Mouse (Mus musculus) induced T-regulatory cell, adult 2 months (primary cell): ENCODE measurements around the gene Pih1d1.
A peak's percentile ranks its signal among the peaks of the same experiment; 100 is the strongest.

Source experiments
- DNase-seq: peaks from one replicate; pipeline ENCODE4 v3.0.0-alpha.2; 2012; ENCODE audit warnings: low read depth

Pih1d1 gene

GRCm38 (mm10) chr7:45168656-45169055, 14.6 kb downstream of the Pih1d1 start:
- DNase-seq: no peak

GRCm38 (mm10) chr7:45169495-45169894, 15.4 kb downstream of the Pih1d1 start:
- peak; percentile 47 for DNase-seq

GRCm38 (mm10) chr7:45172974-45173373, 18.9 kb downstream of the Pih1d1 start:
- DNase-seq: peak; percentile 75

DNA sequence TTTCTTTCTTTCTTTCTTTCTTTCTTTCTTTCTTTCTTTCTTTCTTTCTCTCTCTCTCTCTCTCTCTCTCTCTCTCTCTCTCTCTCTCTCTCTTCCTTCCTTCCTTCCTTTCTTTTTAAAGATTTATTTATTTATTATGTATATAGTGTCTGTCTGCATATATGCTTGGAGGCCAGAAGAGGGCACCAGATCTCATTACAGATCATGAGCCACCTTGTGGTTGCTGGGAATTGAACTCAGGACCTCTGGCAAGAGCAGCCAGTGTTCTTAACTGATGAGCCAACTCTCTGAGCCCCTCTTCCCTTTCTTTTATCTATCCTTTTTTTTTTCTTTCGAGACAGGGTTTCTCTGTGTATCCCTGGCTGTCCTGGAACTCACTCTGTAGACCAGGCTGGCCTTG, 19.7 kb downstream of the Pih1d1 start:
- peak; percentile 80 for DNase-seq

GRCm38 (mm10) chr7:45174567-45175280, 20.6 kb downstream of the Pih1d1 start:
- DNase-seq: no peak

DNA sequence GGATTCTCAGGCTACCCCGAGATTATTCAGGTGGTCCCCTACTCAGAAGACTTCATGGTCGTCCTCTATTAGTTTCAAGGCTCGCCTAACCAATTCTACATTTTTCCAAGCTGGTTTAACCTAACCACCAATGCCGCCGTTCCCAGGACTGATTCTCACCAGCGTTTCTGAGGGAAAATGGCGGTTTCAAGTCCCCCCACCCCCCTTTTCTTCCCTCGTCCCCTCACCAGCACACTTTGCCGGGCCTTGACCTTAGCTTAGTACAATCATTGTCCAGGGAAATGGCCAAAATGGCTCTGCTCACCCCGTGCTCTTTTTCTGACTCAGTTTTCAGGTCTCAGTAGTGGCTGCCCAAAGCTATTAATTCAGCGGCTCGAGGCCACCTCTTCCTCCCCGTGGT, 21.3 kb downstream of the Pih1d1 start:
- DNase-seq: no peak

DNA sequence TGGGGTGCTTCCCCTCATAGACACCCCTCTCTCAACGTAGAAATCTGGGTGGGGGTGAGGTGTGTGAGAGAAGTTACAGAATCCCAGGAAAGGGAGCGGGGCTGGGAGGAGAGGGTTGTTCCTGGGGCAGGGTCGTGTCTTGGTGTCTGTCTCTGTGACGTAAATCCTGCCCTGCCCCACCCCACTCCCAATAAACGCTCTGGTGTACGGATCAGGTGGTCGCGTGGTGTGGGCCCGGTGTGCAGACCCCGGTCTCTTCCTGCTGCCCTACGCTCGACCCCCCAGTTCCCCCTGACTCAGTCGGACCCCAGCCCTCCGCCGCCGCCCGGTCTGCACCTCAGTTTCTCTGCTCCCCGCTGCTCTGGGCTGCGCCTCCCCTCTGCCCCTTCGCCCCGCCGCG, 21.8 kb downstream of the Pih1d1 start:
- no peak for DNase-seq

- no peak for DNase-seq
Measured at GRCm38 (mm10) chr7:45176356-45176755, 22.3 kb downstream of the Pih1d1 start.

GRCm38 (mm10) chr7:45178550-45178949, 24.4 kb downstream of the Pih1d1 start:
- peak; percentile 36 for DNase-seq

GRCm38 (mm10) chr7:45179469-45179868, 25.4 kb downstream of the Pih1d1 start, which contains the start of gene Gfy:
Gene Gfy, minus strand, starts transcription at chr7:45179569.
- no peak for DNase-seq

DNA sequence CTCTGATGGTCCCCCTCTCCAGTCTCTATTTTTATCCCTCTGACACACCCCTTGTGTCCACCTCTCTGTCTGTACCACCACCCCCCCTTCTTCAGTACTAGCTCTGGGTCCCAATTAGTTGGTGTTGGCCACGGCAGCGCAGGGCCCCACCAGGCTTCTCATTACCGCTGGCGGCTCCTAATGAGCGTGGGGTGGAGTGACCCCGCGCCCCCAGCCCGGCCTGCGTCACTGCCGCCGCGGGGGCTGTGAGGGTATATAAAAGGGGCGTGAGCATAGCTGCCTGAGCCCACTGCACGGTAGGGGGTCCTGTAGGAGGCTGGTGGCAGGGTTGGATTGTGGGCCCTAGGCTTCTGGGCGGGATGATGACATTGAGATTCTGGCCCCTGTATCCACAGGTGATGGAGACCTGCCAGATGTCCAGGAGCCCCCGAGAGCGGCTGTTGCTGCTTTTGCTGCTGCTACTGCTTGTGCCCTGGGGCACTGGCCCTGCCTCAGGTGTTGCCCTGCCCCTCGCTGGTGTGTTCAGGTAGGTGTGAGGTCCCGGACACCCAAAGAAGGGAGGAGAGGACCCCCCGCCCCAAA, 26.9 kb downstream of the Pih1d1 start, which contains the start of gene Pth2:
Gene Pth2, plus strand, starts transcription at position 100 of the 582 bp plus-strand sequence.
- DNase-seq: no peak

DNA sequence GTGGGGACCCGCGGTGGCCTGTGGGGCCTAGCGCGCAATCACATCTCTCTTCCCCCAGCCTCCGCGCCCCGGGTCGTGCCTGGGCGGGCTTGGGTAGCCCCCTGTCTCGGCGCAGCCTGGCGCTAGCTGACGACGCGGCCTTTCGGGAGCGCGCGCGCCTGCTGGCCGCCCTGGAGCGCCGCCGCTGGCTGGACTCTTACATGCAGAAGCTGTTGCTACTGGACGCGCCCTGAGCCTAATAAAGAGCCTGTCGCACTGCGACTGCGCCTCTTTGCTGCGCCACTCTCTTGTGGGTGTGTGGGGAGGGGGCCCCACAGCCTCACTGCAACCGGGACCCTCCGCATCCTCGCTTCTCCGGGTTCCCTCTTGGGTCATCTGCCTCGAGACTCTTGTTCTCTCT, 27.4 kb downstream of the Pih1d1 start:
- DNase-seq: peak; percentile 38

DNA sequence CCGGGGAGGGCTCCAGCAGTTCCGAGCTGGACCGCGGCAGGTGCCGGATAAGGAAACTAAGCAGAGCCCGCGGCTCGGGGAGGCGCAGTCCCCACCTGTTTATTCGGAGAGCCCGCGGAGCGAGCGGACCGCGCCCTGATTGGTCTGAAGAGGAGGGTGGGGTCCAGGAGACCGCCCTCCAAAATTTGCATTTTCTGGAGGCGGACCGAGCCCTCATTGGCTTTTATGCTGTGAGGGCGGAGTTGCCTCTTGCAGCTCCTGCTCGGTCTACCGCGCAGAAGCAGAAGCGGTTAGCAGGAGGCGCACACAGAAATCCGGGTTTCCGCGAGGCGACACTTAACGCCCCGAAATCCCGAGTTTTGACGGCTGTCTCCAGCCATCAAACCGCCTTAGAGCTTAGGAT, 28.1 kb downstream of the Pih1d1 start:
- DNase-seq: peak; percentile 93

GRCm38 (mm10) chr7:45182606-45183005, 28.5 kb downstream of the Pih1d1 start:
- no peak for DNase-seq

DNA sequence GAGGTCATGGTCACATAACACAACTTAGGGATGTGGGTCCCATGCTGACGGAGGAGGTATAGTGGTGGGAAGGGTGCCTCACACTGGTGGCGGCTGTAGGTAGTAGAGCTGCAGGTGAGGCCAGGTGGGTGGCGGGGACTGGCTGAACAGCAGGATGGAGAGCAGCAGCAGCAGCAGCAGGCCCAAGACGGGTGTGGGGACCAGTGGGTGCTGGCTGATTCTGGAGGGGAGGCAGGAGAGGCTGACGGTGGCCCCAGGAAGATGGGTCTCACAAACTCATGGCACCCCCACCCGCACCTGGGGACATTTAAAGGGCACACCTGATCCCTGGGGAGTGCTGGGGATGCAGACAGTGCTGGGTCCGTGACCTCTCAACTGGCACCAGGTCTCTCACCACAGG, 29.6 kb downstream of the Pih1d1 start:
- no peak for DNase-seq

DNA sequence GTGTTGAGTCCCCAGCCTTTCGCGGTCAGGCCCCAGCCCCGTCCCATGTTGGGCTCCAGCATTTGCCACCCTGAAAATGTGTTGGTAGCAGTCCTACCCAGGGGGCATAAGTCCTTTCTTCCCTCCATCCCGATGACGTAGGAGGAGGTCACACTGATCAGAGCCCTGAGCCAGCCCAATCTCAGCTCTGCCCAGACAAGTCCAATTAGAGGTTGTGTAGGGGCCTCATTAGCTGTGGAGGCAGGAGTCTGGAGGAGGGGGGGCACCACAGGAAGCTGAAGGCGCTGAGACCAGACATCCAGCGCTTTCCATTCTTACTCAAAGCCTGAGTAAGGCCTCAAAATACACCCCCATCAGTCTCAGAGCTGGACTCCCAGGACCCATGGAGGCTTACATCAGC, 31.8 kb downstream of the Pih1d1 start:
- no peak for DNase-seq

DNA sequence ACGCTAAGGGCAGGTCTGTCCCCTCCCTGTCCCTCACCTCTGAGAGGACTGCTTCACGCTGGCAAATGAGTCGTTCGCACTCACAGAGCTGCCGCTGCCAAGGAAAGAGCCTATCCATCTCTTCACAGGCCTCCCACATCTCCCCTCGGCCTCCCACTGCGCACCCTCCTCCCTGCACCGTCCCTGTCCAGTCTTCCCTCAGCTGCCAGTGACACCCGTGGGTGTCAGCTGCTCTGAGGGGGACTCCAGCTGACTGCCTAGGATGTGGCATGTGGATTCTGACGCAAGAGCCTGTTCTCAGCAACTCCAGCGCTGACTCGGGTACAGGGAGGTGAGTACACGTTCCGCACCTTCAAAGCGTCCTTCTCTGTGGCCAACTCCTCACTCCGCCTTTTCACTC, 35.5 kb downstream of the Pih1d1 start:
- no peak for DNase-seq

GRCm38 (mm10) chr7:45190186-45190585, 36.1 kb downstream of the Pih1d1 start:
- no peak for DNase-seq

GRCm38 (mm10) chr7:45191161-45191560, 37.1 kb downstream of the Pih1d1 start:
- no peak for DNase-seq

DNA sequence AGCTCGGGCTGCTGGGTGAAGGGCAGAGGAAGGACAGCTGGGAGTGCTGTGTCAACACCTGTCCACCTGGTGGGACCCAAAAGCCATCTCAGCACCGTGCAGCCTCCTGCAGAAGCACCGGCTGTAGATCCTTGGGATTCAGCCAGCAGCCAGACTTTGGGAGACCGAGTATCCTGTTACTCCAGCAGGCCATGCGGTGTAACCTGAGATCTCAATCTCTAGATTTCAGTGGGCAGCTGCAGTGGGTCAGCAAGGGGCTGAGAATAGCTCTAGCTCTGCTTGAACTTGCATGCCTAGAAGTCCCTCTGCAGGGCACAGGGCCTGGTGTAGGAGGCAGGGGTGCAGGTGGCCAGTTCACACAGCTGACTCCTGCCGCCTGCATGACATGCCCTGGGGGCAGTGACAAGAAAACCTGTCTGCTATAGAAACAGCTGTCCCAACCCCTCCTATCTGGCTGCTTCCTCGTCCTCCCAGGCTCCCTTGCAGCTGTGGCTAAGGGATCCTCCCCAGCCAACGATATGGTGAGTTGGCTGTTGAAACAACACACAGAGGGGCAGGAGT, 37.8 kb downstream of the Pih1d1 start:
- DNase-seq: no peak

DNA sequence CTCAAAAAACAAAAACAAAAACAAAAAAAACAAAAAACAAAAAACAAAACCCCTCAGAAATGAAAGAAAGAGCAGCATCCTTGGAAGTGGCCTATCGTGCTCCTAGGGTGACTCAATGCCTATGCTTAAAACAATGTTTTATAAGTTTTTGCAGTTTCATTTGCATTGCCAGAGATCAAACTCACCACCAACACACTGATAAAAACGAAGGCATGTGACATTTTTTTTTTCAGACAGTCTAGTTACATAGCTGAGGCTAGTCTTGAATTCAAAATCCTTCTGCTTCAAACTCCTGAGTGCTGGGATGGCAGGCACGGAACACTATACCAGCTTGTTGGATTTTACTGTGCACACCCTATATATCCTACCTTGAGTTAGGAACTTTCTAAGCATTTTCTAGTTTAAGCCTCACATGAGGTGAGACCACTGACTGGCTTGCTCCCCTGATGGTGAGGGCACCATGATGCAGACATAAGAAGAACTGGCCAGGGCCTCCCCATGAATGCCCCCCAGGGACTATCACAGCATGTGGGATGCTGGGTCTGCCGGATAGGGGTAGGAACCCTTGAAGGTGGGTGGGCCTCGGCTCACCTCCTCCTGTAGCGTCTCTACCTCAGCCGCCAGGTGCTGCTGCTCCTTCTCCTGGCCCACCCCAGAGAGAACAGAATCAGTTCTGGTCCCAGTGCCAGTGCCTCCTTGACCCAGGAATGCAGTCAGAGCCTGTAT, 38.6 kb downstream of the Pih1d1 start:
- DNase-seq: no peak

DNA sequence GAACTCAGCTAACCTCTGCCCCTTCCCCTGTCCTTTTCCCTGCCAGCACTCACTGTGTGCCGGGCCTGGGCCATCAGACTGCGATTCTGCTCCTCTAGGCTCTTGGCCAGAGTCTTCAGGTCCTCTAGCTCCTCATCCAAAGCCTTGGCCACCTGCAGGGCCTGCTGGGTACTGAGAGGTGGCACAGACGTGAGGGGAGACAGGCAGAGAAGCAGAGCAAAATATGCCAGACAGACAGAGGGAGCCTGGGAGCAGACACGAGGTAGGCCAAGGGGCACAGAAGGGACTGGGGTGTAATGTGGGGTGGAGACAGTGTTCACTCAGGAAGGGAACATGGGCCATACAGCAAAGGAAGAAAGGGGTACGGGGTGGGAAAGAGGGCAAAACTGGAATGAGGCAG, 39.3 kb downstream of the Pih1d1 start:
- DNase-seq: no peak
